In the genomic region with DNA sequence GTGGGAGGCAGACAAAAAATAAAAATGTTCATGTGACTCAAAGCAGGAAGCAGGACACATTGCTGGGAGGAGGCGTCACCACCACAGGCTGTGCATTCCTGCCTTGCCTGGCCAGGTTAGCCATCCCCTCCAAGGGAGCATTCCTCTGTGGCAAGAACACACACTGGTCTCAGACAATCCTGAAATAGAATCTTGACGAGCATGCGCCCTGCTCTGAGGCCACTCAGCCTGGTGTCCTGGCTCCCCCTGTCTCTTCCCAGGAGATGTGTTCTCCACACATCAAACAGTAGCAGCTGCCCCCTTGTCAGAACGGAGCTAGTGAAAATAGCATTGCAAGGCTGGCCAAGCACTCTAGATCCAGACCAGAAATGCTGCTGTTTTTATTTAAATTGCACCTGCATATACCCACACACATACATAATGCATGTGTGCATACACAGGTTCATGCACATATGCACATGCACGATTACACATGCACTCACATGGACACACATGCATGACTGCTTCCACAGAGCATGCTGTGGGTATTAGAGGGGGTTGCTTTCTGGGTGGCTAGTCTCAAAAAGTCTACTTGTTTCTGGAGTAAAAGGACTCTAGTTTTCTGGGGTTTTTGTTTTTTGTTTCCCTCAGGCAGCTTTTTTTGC, we compare ENCODE assay signal across 8 mouse cellular contexts.
A peak's percentile ranks its signal among the peaks of the same experiment; 100 is the strongest.
DNase-seq lines count a peak whose midpoint lies in the region; ATAC-seq and TF ChIP-seq lines count a peak whose summit lies in the region.

No protein-coding gene starts in this region.

- H3K79me2 ChIP-seq in liver, adult 2 months (ENCODE audit: control insufficient read depth, insufficient read depth, low read length): no peaks in the 10 kb centered on the region

- H3K9me3 ChIP-seq in forebrain, embryonic 10.5 days: no peaks in the 10 kb centered on the region
- no peaks in the 10 kb centered on the region for H3K9me3 ChIP-seq in heart, embryonic 14.5 days (ENCODE audit: control insufficient read depth, low read length)
- H3K9me3 ChIP-seq in kidney, postnatal 0 days (replicated peaks; ENCODE audit: low read length): no peaks in the 10 kb centered on the region
- H3K9me3 ChIP-seq in midbrain, postnatal 0 days (ENCODE audit: low read length): no peaks in the 10 kb centered on the region

- peak; percentile 71 for DNase-seq in A20 (ENCODE audit: low read depth, low spot score)
- peak; percentile 96 for DNase-seq in brain, adult 2 months (ENCODE audit: low read depth, low spot score)
- DNase-seq in forebrain, embryonic 10.5 days (ENCODE audit: extremely low spot score, low spot score): peak; percentile 45
- peak; percentile 96 for DNase-seq in kidney, postnatal 0 days (ENCODE audit: low spot score)
- DNase-seq in liver, adult 2 months (ENCODE audit: extremely low read depth, low read depth, low spot score): no peak
- peak; percentile 82 for DNase-seq in midbrain, postnatal 0 days (ENCODE audit: low spot score)
- DNase-seq in testis, postnatal 14 days (ENCODE audit: low spot score): peak; percentile 42

- peak overlapping the region; percentile 35 for H3K4me3 ChIP-seq in forebrain, embryonic 10.5 days
- no peak overlapping the region for H3K4me3 ChIP-seq in heart, embryonic 14.5 days (ENCODE audit: control insufficient read depth in 1 of 2, insufficient read depth in 1 of 2, low read depth in 1 of 2, low read length in 2 of 2)
- no peak overlapping the region for H3K4me3 ChIP-seq in kidney, postnatal 0 days (replicated peaks; ENCODE audit: low read depth, low read length)
- H3K4me3 ChIP-seq in liver, adult 2 months (ENCODE audit: insufficient read depth, low read depth, low read length): no peak overlapping the region
- no peak overlapping the region for H3K4me3 ChIP-seq in midbrain, postnatal 0 days (ENCODE audit: low read depth, low read length)

- H3K27me3 ChIP-seq in forebrain, embryonic 10.5 days (ENCODE audit: poor library complexity, severe bottlenecking): no peaks in the 10 kb centered on the region
- no peaks in the 10 kb centered on the region for H3K27me3 ChIP-seq in heart, embryonic 14.5 days (ENCODE audit: control insufficient read depth, insufficient read depth, low read length)
- no peaks in the 10 kb centered on the region for H3K27me3 ChIP-seq in kidney, postnatal 0 days (ENCODE audit: insufficient read depth, low read length)
- no peaks in the 10 kb centered on the region for H3K27me3 ChIP-seq in liver, adult 2 months (ENCODE audit: control insufficient read depth, insufficient read depth, low read length)
- H3K27me3 ChIP-seq in midbrain, postnatal 0 days (ENCODE audit: insufficient read depth, low read length): no peaks in the 10 kb centered on the region

- peak overlapping the region; percentile 57 for H3K9ac ChIP-seq in heart, embryonic 14.5 days (ENCODE audit: low read length)
- H3K9ac ChIP-seq in kidney, postnatal 0 days (ENCODE audit: low read depth, low read length): no peak overlapping the region
- 0 out of 2 replicates have a peak overlapping the region, but pooled peaks have one; percentile 13 for H3K9ac ChIP-seq in liver, adult 2 months (ENCODE audit: low read depth, low read length)
- peak overlapping the region; percentile 29; the same call in 1 of the 2 replicates for H3K9ac ChIP-seq in midbrain, postnatal 0 days (replicated peaks; ENCODE audit: low read length, poor library complexity, severe bottlenecking)

- 20% methylated on average over 5 of the region's 5 CpGs for WGBS in forebrain, embryonic 10.5 days
- 14% methylated on average over 5 of the region's 5 CpGs for WGBS in heart, embryonic 14.5 days
- 8% methylated on average over 5 of the region's 5 CpGs for WGBS in kidney, postnatal 0 days
- WGBS in liver, adult 2 months: 50% methylated on average over 5 of the region's 5 CpGs
- WGBS in midbrain, postnatal 0 days: 11% methylated on average over 5 of the region's 5 CpGs

- H3K4me2 ChIP-seq in heart, embryonic 14.5 days (ENCODE audit: low read length): peak overlapping the region; percentile 44
- H3K4me2 ChIP-seq in kidney, postnatal 0 days (ENCODE audit: low read length): 0 out of 2 replicates have a peak overlapping the region, but pooled peaks have one; percentile 1
- peak overlapping the region; percentile 27 for H3K4me2 ChIP-seq in midbrain, postnatal 0 days (ENCODE audit: low read depth, low read length, poor library complexity, severe bottlenecking)

- H3K4me1 ChIP-seq in forebrain, embryonic 10.5 days: peaks cover 47% of the 10 kb centered on the region
- H3K4me1 ChIP-seq in heart, embryonic 14.5 days (ENCODE audit: control insufficient read depth in 2 of 2, insufficient read depth in 2 of 2, low read length in 2 of 2): peaks cover 22 to 40% of the 10 kb centered on the region in 2 experiments
- H3K4me1 ChIP-seq in kidney, postnatal 0 days (replicated peaks; ENCODE audit: insufficient read depth, low read length): peaks cover 30% of the 10 kb centered on the region
- peaks cover 26% of the 10 kb centered on the region for H3K4me1 ChIP-seq in liver, adult 2 months (ENCODE audit: control insufficient read depth, insufficient read depth, low read length)
- H3K4me1 ChIP-seq in midbrain, postnatal 0 days (ENCODE audit: insufficient read depth, low read length): peaks cover 12% of the 10 kb centered on the region

- peak; percentile 80 for TF ChIP-seq CTCF in kidney, postnatal 0 days (IDR thresholded peaks at IDR 0.05; ENCODE audit: low read depth)
- TF ChIP-seq CTCF in liver, adult 2 months (IDR thresholded peaks at IDR 0.05; ENCODE audit: low read depth, low read length): peak; percentile 52
- TF ChIP-seq CTCF in midbrain, postnatal 0 days (IDR thresholded peaks at IDR 0.05): peak; percentile 82

- H3K36me3 ChIP-seq in forebrain, embryonic 10.5 days (replicated peaks): no peaks in the 10 kb centered on the region
- no peaks in the 10 kb centered on the region for H3K36me3 ChIP-seq in heart, embryonic 14.5 days (ENCODE audit: control insufficient read depth, insufficient read depth, low read length)
- H3K36me3 ChIP-seq in kidney, postnatal 0 days (ENCODE audit: insufficient read depth, low read length): no peaks in the 10 kb centered on the region
- H3K36me3 ChIP-seq in liver, adult 2 months (ENCODE audit: control insufficient read depth, insufficient read depth, low read length): no peaks in the 10 kb centered on the region
- H3K36me3 ChIP-seq in midbrain, postnatal 0 days (ENCODE audit: insufficient read depth, low read length): no peaks in the 10 kb centered on the region

- ATAC-seq in heart, embryonic 14.5 days (ENCODE audit: insufficient number of reproducible peaks, insufficient read depth, low FRiP score, low read depth): peak; percentile 88
- ATAC-seq in kidney, postnatal 0 days (replicated peaks; ENCODE audit: low FRiP score, low read depth): peak; percentile 93
- ATAC-seq in midbrain, postnatal 0 days (ENCODE audit: low FRiP score): peak; percentile 84

- no peak for TF ChIP-seq POLR2A in liver, adult 2 months (IDR thresholded peaks at IDR 0.05; ENCODE audit: extremely low read depth, insufficient read depth, low read length)

- H3K27ac ChIP-seq in forebrain, embryonic 10.5 days: peak overlapping the region; percentile 84
- peak overlapping the region; percentile 95 for H3K27ac ChIP-seq in heart, embryonic 14.5 days (replicated peaks in 1 of 2; ENCODE audit: control insufficient read depth in 1 of 2, insufficient read depth in 1 of 2, low read depth in 2 of 2, low read length in 2 of 2)
- H3K27ac ChIP-seq in kidney, postnatal 0 days: peak overlapping the region; percentile 93
- H3K27ac ChIP-seq in liver, adult 2 months (replicated peaks; ENCODE audit: insufficient read depth, low read depth, low read length): no peak overlapping the region
- peak overlapping the region; percentile 89 for H3K27ac ChIP-seq in midbrain, postnatal 0 days (ENCODE audit: low read depth, low read length)
